Mouse (Mus musculus) kidney, adult 2 months (tissue): Measurements from ENCODE around the gene Klrb1b. TPM values are rescaled to one million over a fixed set of nuclear protein-coding genes. Genes with fewer than 3 reads are reported as not detected.
A peak's percentile ranks its signal among the peaks of the same experiment; 100 is the strongest.

Experiments
- DNase-seq: peaks from one replicate; pipeline ENCODE4 v3.0.0; 2021
- H3K27ac ChIP-seq: fragments of 200-500 bp; 2 replicates; pipeline ENCODE4 v1.5.1; 2012; ENCODE audit warnings: low read depth, low read length, control low read depth, inconsistent platforms; ENCODE audit not compliant: insufficient read depth
- H3K27me3 ChIP-seq: fragments of 200-500 bp; replicated peaks from 2 replicates; pipeline ENCODE4 v1.6.1; 2012; ENCODE audit warnings: mild to moderate bottlenecking, moderate library complexity, low read length, inconsistent platforms; ENCODE audit not compliant: control insufficient read depth, insufficient read depth
- H3K36me3 ChIP-seq: fragments of 200-500 bp; 2 replicates; pipeline ENCODE4 v1.6.1; 2012; ENCODE audit warnings: mild to moderate bottlenecking, moderate library complexity, low read length, inconsistent platforms; ENCODE audit not compliant: control insufficient read depth, insufficient read depth
- H3K4me1 ChIP-seq: fragments of 200-500 bp; 2 replicates; pipeline ENCODE4 v1.6.1; 2011; ENCODE audit warnings: low read length; ENCODE audit not compliant: control insufficient read depth, insufficient read depth
- H3K4me3 ChIP-seq: fragments of 200-500 bp; 2 replicates; pipeline ENCODE4 v1.5.1; 2011; ENCODE audit warnings: mild to moderate bottlenecking, low read depth, low read length, control low read depth; ENCODE audit not compliant: insufficient read depth
- CTCF ChIP-seq: fragments of 200-500 bp; conservative IDR thresholded peaks from 2 replicates; pipeline ENCODE4 v1.5.1; 2011; ENCODE audit warnings: low read depth, mild to moderate bottlenecking, control low read depth, low read length, moderate library complexity, mixed read lengths; ENCODE audit not compliant: insufficient read depth, insufficient read length
- POLR2A ChIP-seq: fragments of 200-500 bp; IDR thresholded peaks from one replicate; pipeline ENCODE4 v1.6.1; 2011; ENCODE audit warnings: low read depth, low read length, control low read depth
- WGBS: fragments of 180-500 bp; shearing (Covaris S2); methylation state at CpG from one replicate; pipeline ENCODE4 v1.1.7; 2018; 5-methylcytosine and 5-hydroxymethylcytosine counted together
- polyA plus RNA-seq: library from polyadenylated mRNA; depleted of rRNA; stranded (reverse); fragments of >200 nt; gene quantifications from 2 replicates; pipeline ENCODE4 v1.2.3, GENCODE M21; 2012

The Klrb1b gene
- polyA plus RNA-seq, 1 experiment, result 0.03 TPM

DNA sequence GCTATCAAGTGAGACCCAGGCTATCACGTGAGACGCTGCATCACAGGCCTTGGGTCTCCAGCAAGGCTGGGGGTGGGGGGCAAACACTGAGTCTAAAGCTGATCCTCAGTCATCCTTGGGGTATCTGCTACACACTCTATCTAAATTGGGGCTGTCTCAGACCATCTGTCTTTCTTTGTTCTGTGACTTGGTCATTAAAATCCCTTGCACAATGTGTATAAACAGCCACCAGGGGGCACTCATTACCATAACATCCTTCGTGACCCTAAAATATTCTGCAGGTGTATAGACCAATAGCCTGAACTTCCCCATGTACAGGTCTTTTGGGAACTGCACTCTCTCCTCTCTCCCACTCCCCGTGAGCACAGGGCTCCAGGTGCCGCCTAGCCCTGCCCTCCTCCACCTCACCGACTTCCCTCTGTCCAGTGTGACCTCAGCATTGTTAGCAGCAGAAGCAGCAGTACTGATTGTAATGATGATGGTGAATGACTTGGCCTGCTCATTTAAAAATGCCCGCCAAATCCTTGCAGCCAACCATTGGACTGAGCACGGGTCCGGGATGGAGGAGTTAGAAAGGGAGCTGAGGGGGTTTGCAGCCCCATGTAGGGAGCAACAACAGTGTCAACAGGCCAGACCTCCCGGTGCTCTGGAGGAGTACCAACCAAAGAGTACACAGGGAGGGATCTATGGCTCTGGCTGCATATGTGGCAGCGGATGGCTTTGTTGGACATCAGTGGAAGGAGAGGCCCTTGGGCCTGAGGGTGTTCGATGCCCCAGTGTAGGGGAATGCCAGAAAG, 28.1 kb upstream of the Klrb1b start:
- H3K4me1 ChIP-seq, result peaks cover 5% of the 10 kb centered on the region; the same call in 1 of the 2 replicates
- H3K36me3 ChIP-seq, result no peaks in the 10 kb centered on the region
- TF ChIP-seq POLR2A, result no peak
- peak; percentile 30 for TF ChIP-seq CTCF
- H3K4me3 ChIP-seq, result no peak overlapping the region
- WGBS, result 56% methylated on average over 12 of the region's 12 CpGs
- DNase-seq, result peak; percentile 82
- H3K27ac ChIP-seq, result no peak overlapping the region
- H3K27me3 ChIP-seq, result no peaks in the 10 kb centered on the region

DNA sequence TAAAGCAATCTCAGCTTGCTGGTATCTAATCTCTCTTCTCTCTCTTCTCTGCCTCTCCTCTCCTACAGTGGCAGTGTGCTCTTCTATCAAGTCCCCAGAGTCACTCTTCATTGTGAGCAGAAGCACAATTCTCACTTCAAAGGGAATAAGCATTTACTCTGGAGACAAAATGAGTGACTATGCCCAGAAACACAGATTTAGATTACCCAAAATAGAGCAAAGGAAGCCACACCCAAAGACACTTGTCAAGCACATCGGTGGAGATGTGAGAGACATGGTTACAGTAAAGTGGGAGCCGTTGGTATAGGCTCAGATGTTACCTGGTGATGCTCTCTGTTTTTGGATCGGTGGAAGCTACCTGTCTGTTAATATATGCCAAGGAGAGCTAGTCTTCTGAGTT, 26.6 kb upstream of the Klrb1b start:
- Histone ChIP-seq H3K27ac (no peak overlapping the region), H3K36me3 (no peaks in the 10 kb centered on the region), H3K27me3 (no peaks in the 10 kb centered on the region), H3K4me3 (no peak overlapping the region), H3K4me1 (peaks cover 5% of the 10 kb centered on the region; the same call in 1 of the 2 replicates)
- no peak for TF ChIP-seq CTCF
- no peak for TF ChIP-seq POLR2A
- WGBS, result 73% methylated on average over 3 of the region's 3 CpGs
- DNase-seq, result no peak

DNA sequence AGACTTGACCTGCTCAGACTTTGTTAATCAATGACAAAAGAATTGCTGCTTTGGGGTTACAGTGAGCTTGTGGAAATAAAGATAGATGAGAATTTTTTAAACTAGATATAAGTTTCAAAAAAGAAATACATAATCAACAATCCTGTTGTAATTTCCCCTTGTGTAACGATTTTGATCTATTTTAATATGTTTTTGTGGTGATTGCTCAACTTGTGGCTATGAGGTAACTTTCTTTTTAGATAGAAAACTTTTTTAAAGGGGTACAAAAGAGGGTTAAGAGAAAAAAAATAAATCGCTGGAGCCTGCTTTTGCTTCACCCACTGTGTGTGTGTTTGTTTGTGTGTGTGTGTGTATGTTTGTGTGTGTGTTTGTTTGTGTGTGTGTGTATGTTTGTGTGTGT, 25.0 kb upstream of the Klrb1b start:
- Histone ChIP-seq H3K36me3 (no peaks in the 10 kb centered on the region), H3K27ac (no peak overlapping the region), H3K4me1 (peaks cover 5% of the 10 kb centered on the region; the same call in 1 of the 2 replicates), H3K4me3 (no peak overlapping the region), H3K27me3 (no peaks in the 10 kb centered on the region)
- no peak for DNase-seq
- no peak for TF ChIP-seq POLR2A
- TF ChIP-seq CTCF, result no peak
- 67% methylated on average over 2 of the region's 2 CpGs for WGBS

DNA sequence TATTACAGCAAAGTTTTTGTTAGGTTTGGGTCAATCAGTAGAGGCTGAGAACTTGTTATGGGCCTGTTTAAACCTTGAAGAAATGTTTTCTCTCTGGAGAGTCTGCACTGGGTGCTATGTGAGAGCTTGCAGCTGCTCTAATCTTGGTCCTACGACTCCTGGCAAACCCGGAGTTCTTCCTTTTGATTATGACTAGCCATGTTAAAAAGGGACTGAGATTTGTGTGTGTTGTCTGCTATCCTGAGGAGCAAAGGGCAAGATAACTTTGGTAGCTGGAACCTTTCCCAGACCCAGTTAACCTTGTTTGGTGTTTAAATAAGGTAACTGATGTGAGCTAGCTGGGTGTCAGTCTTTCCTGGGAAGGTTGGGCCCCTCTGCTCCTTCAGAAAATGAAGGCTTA, 24.5 kb upstream of the Klrb1b start:
- H3K27ac ChIP-seq, result no peak overlapping the region
- H3K36me3 ChIP-seq, result no peaks in the 10 kb centered on the region
- 25% methylated on average over 2 of the region's 2 CpGs for WGBS
- TF ChIP-seq POLR2A (no peak), CTCF (no peak)
- DNase-seq, result peak; percentile 83
- H3K4me1 ChIP-seq, result peaks cover 3% of the 10 kb centered on the region; the same call in 1 of the 2 replicates
- H3K4me3 ChIP-seq, result no peak overlapping the region
- no peaks in the 10 kb centered on the region for H3K27me3 ChIP-seq

DNA sequence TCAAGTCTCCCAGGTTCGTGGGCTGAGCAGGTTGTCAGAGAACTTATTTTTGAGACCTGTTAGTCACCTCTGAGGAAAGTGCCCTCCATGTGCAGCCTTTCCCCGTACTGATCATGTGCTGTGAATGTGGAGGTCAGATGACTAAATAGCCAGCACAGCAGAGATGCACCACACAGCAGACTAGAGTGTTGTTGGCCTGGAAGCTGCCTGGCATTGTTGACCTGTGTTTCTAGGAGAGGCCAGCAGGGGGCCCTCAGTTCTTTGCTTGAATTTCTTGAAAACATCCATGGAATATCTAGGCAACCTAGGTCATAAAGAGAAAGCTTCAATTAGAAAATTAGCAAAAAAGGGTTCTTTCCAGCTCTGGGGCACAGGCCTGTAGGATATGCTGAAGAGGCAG, 23.8 kb upstream of the Klrb1b start:
- Histone ChIP-seq H3K4me1 (no peaks in the 10 kb centered on the region), H3K36me3 (no peaks in the 10 kb centered on the region), H3K27ac (no peak overlapping the region), H3K27me3 (no peaks in the 10 kb centered on the region), H3K4me3 (no peak overlapping the region)
- DNase-seq, result peak; percentile 67
- peak; percentile 63 for TF ChIP-seq CTCF
- TF ChIP-seq POLR2A, result no peak
- 39% methylated on average over 2 of the region's 2 CpGs for WGBS

DNA sequence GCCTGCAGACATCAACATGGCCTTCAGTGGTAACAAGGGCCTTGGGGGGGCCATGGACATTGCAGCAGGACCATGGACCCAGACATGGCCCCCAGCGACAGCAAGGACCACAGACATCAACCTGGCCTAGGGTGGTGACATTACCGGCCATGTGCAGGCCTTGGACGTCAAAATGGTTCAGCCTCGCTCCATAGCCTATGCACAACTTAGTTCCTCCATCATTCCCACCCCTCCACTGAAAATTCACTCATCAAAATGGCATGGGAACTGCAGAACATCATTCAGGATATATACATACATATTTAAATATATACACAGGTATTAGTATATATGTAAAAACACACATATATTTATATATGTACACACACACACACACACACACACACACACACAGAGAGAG, 21.3 kb upstream of the Klrb1b start:
- H3K4me1 ChIP-seq, result no peaks in the 10 kb centered on the region; the same call in 1 of the 2 replicates
- WGBS, result 100% methylated on average over 4 of the region's 4 CpGs
- no peaks in the 10 kb centered on the region for H3K27me3 ChIP-seq
- H3K27ac ChIP-seq, result no peak overlapping the region
- H3K4me3 ChIP-seq, result no peak overlapping the region
- no peak for DNase-seq
- TF ChIP-seq POLR2A (no peak), CTCF (no peak)
- H3K36me3 ChIP-seq, result no peaks in the 10 kb centered on the region

DNA sequence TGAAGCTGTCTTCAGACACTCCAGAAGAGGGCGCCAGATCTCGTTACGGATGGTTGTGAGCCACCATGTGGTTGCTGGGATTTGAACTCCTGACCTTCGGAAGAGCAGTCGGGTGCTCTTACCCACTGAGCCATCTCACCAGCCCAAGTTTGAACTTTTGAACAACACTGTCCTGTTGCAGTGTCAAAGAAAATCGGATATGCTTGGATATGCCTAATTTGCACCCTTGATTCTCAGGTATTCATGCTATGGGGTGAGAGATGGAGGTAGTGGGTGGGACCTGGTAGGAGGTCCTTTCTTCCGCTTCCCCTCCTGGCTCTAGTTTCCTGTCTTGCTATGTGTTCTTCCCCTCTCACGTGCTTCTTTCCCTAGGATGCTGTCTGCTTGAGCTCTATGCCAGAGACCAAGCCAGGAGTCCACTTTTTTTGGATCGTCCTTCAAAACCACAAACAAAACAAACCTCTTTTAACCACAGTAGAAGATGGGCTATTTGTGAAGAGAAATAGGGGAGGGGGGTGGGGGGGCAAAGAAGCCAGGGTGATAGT, 19.9 kb upstream of the Klrb1b start:
- Histone ChIP-seq H3K4me3 (no peak overlapping the region), H3K27me3 (no peaks in the 10 kb centered on the region), H3K4me1 (no peaks in the 10 kb centered on the region; the same call in 1 of the 2 replicates), H3K36me3 (no peaks in the 10 kb centered on the region), H3K27ac (no peak overlapping the region)
- TF ChIP-seq CTCF (no peak), POLR2A (no peak)
- 65% methylated on average over 9 of the region's 9 CpGs for WGBS
- no peak for DNase-seq
